Mouse (Mus musculus) heart, postnatal 0 days (tissue): ENCODE measurements around the gene Asap2. TPM values are rescaled to one million over a fixed set of nuclear protein-coding genes. Genes with fewer than 3 reads are reported as not detected.

ENCODE experiments used
- ATAC-seq: fragments of 200-750 bp; cut with Nextera tagmentation; 2 replicates; pipeline ENCODE4 v1.8.0; 2017; ENCODE audit warnings: low read depth, moderate number of reproducible peaks, moderate library complexity; ENCODE audit not compliant: insufficient read depth
- DNase-seq: peaks from one replicate; pipeline ENCODE4 v3.0.0-alpha.2; 2016; ENCODE audit warnings: low spot score
- H3K27ac ChIP-seq: fragments of 300-500 bp; sonication (generic); 2 replicates; pipeline ENCODE4 v1.5.1; 2014; ENCODE audit warnings: low read depth, mild to moderate bottlenecking
- H3K27me3 ChIP-seq: fragments of 300-500 bp; sonication (generic); 2 replicates; pipeline ENCODE4 v1.6.1; 2014; ENCODE audit warnings: low read length, mixed read lengths; ENCODE audit not compliant: control insufficient read depth, insufficient read depth
- H3K36me3 ChIP-seq: fragments of 300-500 bp; sonication (generic); replicated peaks from 2 replicates; pipeline ENCODE4 v1.6.1; 2014; ENCODE audit warnings: low read length, mixed read lengths; ENCODE audit not compliant: control insufficient read depth, insufficient read depth
- H3K4me1 ChIP-seq: fragments of 300-500 bp; sonication (generic); 2 replicates; pipeline ENCODE4 v1.6.1; 2014; ENCODE audit warnings: antibody characterized with exemption; ENCODE audit not compliant: control insufficient read depth, insufficient read depth
- H3K4me2 ChIP-seq: fragments of 300-500 bp; sonication (generic); 2 replicates; pipeline ENCODE4 v1.6.1; 2014; ENCODE audit warnings: low read depth, mild to moderate bottlenecking, low read length, moderate library complexity
- H3K4me3 ChIP-seq: fragments of 300-500 bp; sonication (generic); 2 replicates; pipeline ENCODE4 v1.5.1; 2014; ENCODE audit warnings: low read depth, low read length
- H3K9ac ChIP-seq: fragments of 300-500 bp; sonication (generic); replicated peaks from 2 replicates; pipeline ENCODE4 v1.6.1; 2014; ENCODE audit warnings: low read depth, low read length, mixed read lengths
- H3K9me3 ChIP-seq: fragments of 300-500 bp; sonication (generic); replicated peaks from 2 replicates; pipeline ENCODE4 v1.6.1; 2016; ENCODE audit warnings: low read length; ENCODE audit not compliant: control insufficient read depth
- CTCF ChIP-seq: IDR thresholded peaks from 2 replicates; pipeline ENCODE4 v1.5.1; 2016; ENCODE audit warnings: antibody characterized with exemption, control low read depth, low read depth
- EP300 ChIP-seq: IDR thresholded peaks from 2 replicates; pipeline ENCODE4 v1.6.1; 2016; ENCODE audit warnings: antibody characterized with exemption, low read depth
- WGBS: fragments of 180-500 bp; shearing (Covaris S2); extraction: QIAGEN DNeasy Blood & Tissue Kit; methylation state at CpG from one replicate; pipeline ENCODE4 v1.1.7; 2014; 5-methylcytosine and 5-hydroxymethylcytosine counted together
- polyA plus RNA-seq: library from polyadenylated mRNA; unstranded; fragments of >200 nt; fragmentation: Nextera tagmentation; extraction: Ambion mirVana; gene quantifications from 2 replicates; pipeline ENCODE4 v1.2.1, GENCODE M21; 2015
- total RNA-seq: library from RNA; depleted of rRNA; stranded (reverse); fragments of >200 nt; gene quantifications from 2 replicates; pipeline ENCODE4 v1.2.3, GENCODE M21; 2014; ENCODE audit warnings: low replicate concordance

The Asap2 gene
- total and polyA plus RNA-seq, 2 experiments from 2014 or later = 4.1 to 9.6 TPM

- DNase-seq (no peak), ATAC-seq (no peak)
- Histone ChIP-seq H3K9me3 (no peaks in the 10 kb centered on the region), H3K27me3 (no peaks in the 10 kb centered on the region), H3K4me1 (peaks cover 19% of the 10 kb centered on the region; the same call in 1 of the 2 replicates), H3K36me3 (peaks cover 29% of the 10 kb centered on the region), H3K4me2 (no peak overlapping the region), H3K9ac (no peak overlapping the region), H3K4me3 (no peak overlapping the region), H3K27ac (no peak overlapping the region)
- WGBS = 85% methylated on average over 10 of the region's 10 CpGs
- TF ChIP-seq CTCF (no peak), EP300 (no peak)
These were observed 219.0 kb downstream of the Asap2 start for GRCm38 (mm10) chr12:21209273-21209672.

- Histone ChIP-seq H3K27ac (no peak overlapping the region), H3K9ac (no peak overlapping the region), H3K27me3 (no peaks in the 10 kb centered on the region), H3K4me3 (no peak overlapping the region), H3K4me1 (no peaks in the 10 kb centered on the region), H3K36me3 (peaks cover 30% of the 10 kb centered on the region), H3K9me3 (no peaks in the 10 kb centered on the region), H3K4me2 (no peak overlapping the region)
- ATAC-seq (no peak), DNase-seq (no peak)
- TF ChIP-seq CTCF (no peak), EP300 (no peak)
- 92% methylated on average over 17 of the region's 17 CpGs for WGBS
These were observed 222.6 kb downstream of the Asap2 start for GRCm38 (mm10) chr12:21212876-21213275.

GRCm38 (mm10) chr12:21214551-21215165 is 224.4 kb downstream of the Asap2 start:
- Histone ChIP-seq H3K9ac (no peak overlapping the region), H3K4me3 (no peak overlapping the region), H3K9me3 (no peaks in the 10 kb centered on the region), H3K4me1 (no peaks in the 10 kb centered on the region), H3K27me3 (no peaks in the 10 kb centered on the region), H3K36me3 (peaks cover 31% of the 10 kb centered on the region; the same call in 1 of the 2 replicates), H3K4me2 (no peak overlapping the region), H3K27ac (no peak overlapping the region)
- ATAC-seq (no peak), DNase-seq (no peak)
- WGBS = 83% methylated on average over 8 of the region's 8 CpGs
- no peak for TF ChIP-seq EP300
- TF ChIP-seq CTCF = no peak

GRCm38 (mm10) chr12:21217776-21218444 is 227.7 kb downstream of the Asap2 start:
- ATAC-seq = no peak
- WGBS = 40% methylated on average over 11 of the region's 11 CpGs
- Histone ChIP-seq H3K36me3 (peaks cover 30% of the 10 kb centered on the region), H3K9me3 (no peaks in the 10 kb centered on the region), H3K4me1 (no peaks in the 10 kb centered on the region), H3K27me3 (no peaks in the 10 kb centered on the region), H3K9ac (no peak overlapping the region), H3K4me2 (no peak overlapping the region), H3K4me3 (no peak overlapping the region), H3K27ac (no peak overlapping the region)
- no peak for DNase-seq
- TF ChIP-seq CTCF (no peak), EP300 (no peak)

- no peak for DNase-seq
- no peak for TF ChIP-seq EP300
- no peak for TF ChIP-seq CTCF
- H3K9me3 ChIP-seq = no peaks in the 10 kb centered on the region
- WGBS = 52% methylated on average over 1 of the region's 1 CpGs
- no peak overlapping the region for H3K27ac ChIP-seq
- H3K36me3 ChIP-seq = peaks cover 18% of the 10 kb centered on the region; the same call in 1 of the 2 replicates
- H3K4me1 ChIP-seq = peaks cover 3% of the 10 kb centered on the region
- H3K4me3 ChIP-seq = no peak overlapping the region
- no peak overlapping the region for H3K9ac ChIP-seq
- no peak overlapping the region for H3K4me2 ChIP-seq
- ATAC-seq = no peak
- no peaks in the 10 kb centered on the region for H3K27me3 ChIP-seq
These were observed 230.3 kb downstream of the Asap2 start for GRCm38 (mm10) chr12:21220596-21220995.
